Mouse (Mus musculus): ENCODE results near the gene Irgc1. TPM values are rescaled to one million over a fixed set of nuclear protein-coding genes. Genes with fewer than 3 reads are reported as not detected.

The Irgc1 gene
- polyA plus RNA-seq, 1 experiment from 2014 or later, result not detected

- no peaks in the 10 kb centered on the region for H3K9me3 ChIP-seq (ENCODE audit: control insufficient read depth, low read length)
- H3K27me3 ChIP-seq (ENCODE audit: control insufficient read depth, insufficient read depth, low read length), result no peaks in the 10 kb centered on the region
- H3K4me2 ChIP-seq, result no peak overlapping the region
- no peak for ATAC-seq (ENCODE audit: low FRiP score)
- no peaks in the 10 kb centered on the region for H3K36me3 ChIP-seq (ENCODE audit: control insufficient read depth, insufficient read depth, low read length)
- no peak overlapping the region for H3K27ac ChIP-seq (ENCODE audit: low read depth, low read length)
- no peak overlapping the region for H3K4me3 ChIP-seq (ENCODE audit: low read depth, low read length)
- H3K9ac ChIP-seq (ENCODE audit: low read length), result no peak overlapping the region
- WGBS, result 68% methylated on average over 11 of the region's 11 CpGs
- H3K4me1 ChIP-seq (ENCODE audit: control insufficient read depth, insufficient read depth, low read length), result no peaks in the 10 kb centered on the region
- DNase-seq (ENCODE audit: low spot score, missing footprints), result no peak
Observed at GRCm38 (mm10) chr7:24431713-24432112, 20.4 kb downstream of the Irgc1 start.

DNA sequence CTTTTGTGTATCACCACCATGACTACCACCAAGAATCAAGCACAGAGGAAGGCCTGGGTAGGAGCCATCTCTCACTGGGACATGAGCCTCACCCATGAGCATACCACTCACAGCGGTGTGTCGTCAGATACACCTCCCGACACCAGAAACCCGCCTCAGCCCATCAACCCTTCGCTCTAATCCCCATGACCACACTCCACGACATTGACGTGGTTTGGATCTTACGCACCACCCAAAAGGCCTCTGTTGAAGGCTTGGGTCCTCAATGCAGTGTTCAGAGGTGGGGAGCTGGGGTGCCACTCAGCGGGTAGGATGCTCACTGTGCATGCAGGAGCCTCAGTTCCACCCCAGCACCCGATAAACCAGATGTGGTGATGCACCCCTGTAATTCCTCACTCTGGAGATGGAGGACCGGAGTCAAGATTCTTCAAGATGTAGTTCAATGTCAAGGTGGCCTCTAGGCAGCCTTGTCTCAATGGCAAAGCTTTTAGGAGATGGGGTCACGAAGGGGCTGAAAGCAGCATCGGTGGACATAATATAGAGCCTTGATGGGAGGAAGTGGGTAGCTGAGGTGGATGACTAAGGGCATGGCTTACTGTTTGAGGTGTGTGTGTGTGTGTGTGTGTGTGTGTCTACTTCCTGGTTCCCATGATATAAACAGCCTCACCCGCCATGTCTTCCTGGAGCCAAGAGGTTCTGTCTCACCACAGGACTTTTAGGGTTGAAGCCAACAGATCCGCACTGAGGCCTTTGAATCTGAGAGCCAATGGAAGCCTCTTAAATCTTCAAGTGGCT, 21.3 kb downstream of the Irgc1 start:
- Histone ChIP-seq H3K9me3 (ENCODE audit: control insufficient read depth, low read length) (no peaks in the 10 kb centered on the region), H3K4me3 (ENCODE audit: low read depth, low read length) (no peak overlapping the region), H3K27me3 (ENCODE audit: control insufficient read depth, insufficient read depth, low read length) (no peaks in the 10 kb centered on the region), H3K9ac (ENCODE audit: low read length) (no peak overlapping the region), H3K36me3 (ENCODE audit: control insufficient read depth, insufficient read depth, low read length) (no peaks in the 10 kb centered on the region), H3K4me1 (ENCODE audit: control insufficient read depth, insufficient read depth, low read length) (no peaks in the 10 kb centered on the region), H3K4me2 (no peak overlapping the region), H3K27ac (ENCODE audit: low read depth, low read length) (no peak overlapping the region)
- no peak for ATAC-seq (ENCODE audit: low FRiP score)
- peak; percentile 71 for DNase-seq (ENCODE audit: low spot score, missing footprints)
- WGBS, result 94% methylated on average over 15 of the region's 15 CpGs

DNA sequence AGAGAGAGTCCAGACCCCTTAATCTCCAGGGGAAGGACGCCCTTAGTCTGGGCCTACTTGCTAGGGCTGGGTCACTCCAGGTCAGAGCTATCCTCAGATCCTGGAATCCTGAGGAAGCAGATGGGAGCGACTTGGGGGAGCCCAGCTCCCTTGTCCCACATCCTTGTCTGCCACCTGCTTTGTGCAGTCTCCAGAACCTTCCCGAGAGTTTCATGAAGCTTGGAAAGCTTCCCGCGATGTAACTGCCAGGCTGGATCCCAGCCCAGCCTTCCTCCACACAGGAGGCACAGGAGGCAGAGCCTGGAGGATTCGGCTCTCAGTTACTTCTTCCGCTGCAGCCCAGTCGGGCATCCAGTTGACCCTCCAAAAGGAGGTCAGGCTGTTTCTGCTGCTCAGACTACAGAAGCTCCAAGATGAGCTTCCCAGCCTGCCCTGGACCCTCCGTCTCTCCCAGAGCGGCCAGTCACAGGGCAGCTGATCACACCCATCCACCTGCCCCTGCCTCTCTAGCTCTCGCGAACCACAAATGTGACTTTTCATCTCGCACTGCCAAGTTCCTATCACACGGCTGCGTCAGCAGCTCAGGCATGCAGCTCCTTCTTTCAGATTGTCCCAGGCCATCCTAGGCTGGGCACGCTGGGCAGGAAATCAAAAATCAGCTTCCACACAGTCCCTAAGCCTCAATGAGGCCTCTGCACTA, 22.5 kb downstream of the Irgc1 start:
- H3K9ac ChIP-seq (ENCODE audit: low read length), result no peak overlapping the region
- H3K4me3 ChIP-seq (ENCODE audit: low read depth, low read length), result no peak overlapping the region
- no peak overlapping the region for H3K27ac ChIP-seq (ENCODE audit: low read depth, low read length)
- H3K9me3 ChIP-seq (ENCODE audit: control insufficient read depth, low read length), result no peaks in the 10 kb centered on the region
- H3K4me1 ChIP-seq (ENCODE audit: control insufficient read depth, insufficient read depth, low read length), result no peaks in the 10 kb centered on the region
- 75% methylated on average over 16 of the region's 16 CpGs for WGBS
- DNase-seq (ENCODE audit: low spot score, missing footprints), result no peak
- H3K27me3 ChIP-seq (ENCODE audit: control insufficient read depth, insufficient read depth, low read length), result no peaks in the 10 kb centered on the region
- ATAC-seq (ENCODE audit: low FRiP score), result no peak
- H3K36me3 ChIP-seq (ENCODE audit: control insufficient read depth, insufficient read depth, low read length), result no peaks in the 10 kb centered on the region
- no peak overlapping the region for H3K4me2 ChIP-seq

DNA sequence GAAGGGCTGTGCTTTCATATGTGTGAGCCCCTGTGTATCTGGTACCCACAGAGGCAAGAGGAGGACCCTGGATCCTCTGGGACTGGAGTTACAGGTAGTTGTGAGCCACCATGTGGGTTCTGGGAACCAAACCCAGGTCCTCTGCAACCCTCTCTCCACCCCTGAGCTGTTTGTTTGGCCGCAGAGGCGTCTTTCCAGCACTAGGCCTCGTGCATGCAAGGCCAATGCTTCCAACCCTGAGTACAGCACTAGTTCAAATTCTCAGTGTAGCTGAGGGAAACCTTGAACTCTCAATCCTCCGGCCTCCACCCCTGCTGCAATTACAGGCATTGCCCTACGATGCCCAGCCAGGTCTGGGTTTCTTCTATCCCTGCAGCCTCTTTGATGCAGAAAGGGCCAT, 23.4 kb downstream of the Irgc1 start:
- ATAC-seq (ENCODE audit: low FRiP score), result no peak
- WGBS, result 90% methylated on average over 5 of the region's 5 CpGs

DNA sequence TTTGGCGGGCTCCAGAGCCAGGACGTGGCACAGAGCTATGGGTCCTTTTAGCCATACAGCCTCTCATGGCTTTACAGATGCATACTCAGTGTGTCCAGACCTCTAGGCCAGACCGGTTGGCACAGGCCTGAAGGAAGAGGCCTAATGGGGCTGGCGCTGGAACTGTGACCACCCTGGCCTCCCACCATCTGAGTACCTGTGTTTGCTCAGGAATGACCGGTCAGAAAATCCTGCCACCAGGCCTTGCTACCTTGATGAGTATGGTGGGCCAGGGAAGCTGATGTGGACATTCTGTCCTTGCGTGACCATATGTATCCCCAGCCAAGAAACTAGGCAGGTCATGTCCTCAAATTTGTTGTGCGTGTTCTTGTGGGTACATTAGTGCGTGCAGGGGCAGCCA, 24.9 kb downstream of the Irgc1 start:
- Histone ChIP-seq H3K4me3 (ENCODE audit: low read depth, low read length) (no peak overlapping the region), H3K9ac (ENCODE audit: low read length) (no peak overlapping the region), H3K36me3 (ENCODE audit: control insufficient read depth, insufficient read depth, low read length) (no peaks in the 10 kb centered on the region), H3K27me3 (ENCODE audit: control insufficient read depth, insufficient read depth, low read length) (no peaks in the 10 kb centered on the region), H3K9me3 (ENCODE audit: control insufficient read depth, low read length) (no peaks in the 10 kb centered on the region), H3K4me1 (ENCODE audit: control insufficient read depth, insufficient read depth, low read length) (peaks cover 1% of the 10 kb centered on the region; the same call in 1 of the 2 replicates), H3K27ac (ENCODE audit: low read depth, low read length) (no peak overlapping the region), H3K4me2 (no peak overlapping the region)
- ATAC-seq (ENCODE audit: low FRiP score) (no peak), DNase-seq (ENCODE audit: low spot score, missing footprints) (peak; percentile 72)
- 92% methylated on average over 8 of the region's 8 CpGs for WGBS

More for the DNA sequence above, 23.4 kb downstream of the Irgc1 start:
- H3K9me3 ChIP-seq (ENCODE audit: control insufficient read depth, low read length), result no peaks in the 10 kb centered on the region
- no peak for DNase-seq (ENCODE audit: low spot score, missing footprints)
- H3K9ac ChIP-seq (ENCODE audit: low read length), result no peak overlapping the region
- no peaks in the 10 kb centered on the region for H3K36me3 ChIP-seq (ENCODE audit: control insufficient read depth, insufficient read depth, low read length)
- H3K4me3 ChIP-seq (ENCODE audit: low read depth, low read length), result no peak overlapping the region
- no peaks in the 10 kb centered on the region for H3K27me3 ChIP-seq (ENCODE audit: control insufficient read depth, insufficient read depth, low read length)
- no peak overlapping the region for H3K27ac ChIP-seq (ENCODE audit: low read depth, low read length)
- no peak overlapping the region for H3K4me2 ChIP-seq
- no peaks in the 10 kb centered on the region for H3K4me1 ChIP-seq (ENCODE audit: control insufficient read depth, insufficient read depth, low read length)

GRCm38 (mm10) chr7:24425919-24426318, 26.2 kb downstream of the Irgc1 start:
- H3K27ac ChIP-seq (ENCODE audit: low read depth, low read length), result no peak overlapping the region
- ATAC-seq (ENCODE audit: low FRiP score) (no peak), DNase-seq (ENCODE audit: low spot score, missing footprints) (peak; percentile 56)
- H3K27me3 ChIP-seq (ENCODE audit: control insufficient read depth, insufficient read depth, low read length), result no peaks in the 10 kb centered on the region
- H3K36me3 ChIP-seq (ENCODE audit: control insufficient read depth, insufficient read depth, low read length), result no peaks in the 10 kb centered on the region
- H3K4me2 ChIP-seq, result no peak overlapping the region
- H3K9ac ChIP-seq (ENCODE audit: low read length), result no peak overlapping the region
- peaks cover 5% of the 10 kb centered on the region for H3K4me1 ChIP-seq (ENCODE audit: control insufficient read depth, insufficient read depth, low read length)
- H3K9me3 ChIP-seq (ENCODE audit: control insufficient read depth, low read length), result no peaks in the 10 kb centered on the region
- no peak overlapping the region for H3K4me3 ChIP-seq (ENCODE audit: low read depth, low read length)
- whole genome bisulfite sequencing, result 86% methylated on average over 9 of the region's 9 CpGs

- no peak overlapping the region for H3K4me2 ChIP-seq
- no peak for DNase-seq (ENCODE audit: low spot score, missing footprints)
- no peaks in the 10 kb centered on the region for H3K36me3 ChIP-seq (ENCODE audit: control insufficient read depth, insufficient read depth, low read length)
- 88% methylated on average over 12 of the region's 12 CpGs for WGBS
- no peak overlapping the region for H3K27ac ChIP-seq (ENCODE audit: low read depth, low read length)
- H3K4me1 ChIP-seq (ENCODE audit: control insufficient read depth, insufficient read depth, low read length), result peaks cover 14% of the 10 kb centered on the region
- no peak overlapping the region for H3K4me3 ChIP-seq (ENCODE audit: low read depth, low read length)
- ATAC-seq (ENCODE audit: low FRiP score), result no peak
- no peaks in the 10 kb centered on the region for H3K27me3 ChIP-seq (ENCODE audit: control insufficient read depth, insufficient read depth, low read length)
- H3K9me3 ChIP-seq (ENCODE audit: control insufficient read depth, low read length), result no peaks in the 10 kb centered on the region
- H3K9ac ChIP-seq (ENCODE audit: low read length), result no peak overlapping the region
Observed at GRCm38 (mm10) chr7:24423956-24424732, 28.0 kb downstream of the Irgc1 start.

GRCm38 (mm10) chr7:24423107-24423763, 28.9 kb downstream of the Irgc1 start:
- no peaks in the 10 kb centered on the region for H3K27me3 ChIP-seq (ENCODE audit: control insufficient read depth, insufficient read depth, low read length)
- DNase-seq (ENCODE audit: low spot score, missing footprints) (peak; percentile 67), ATAC-seq (ENCODE audit: low FRiP score) (no peak)
- no peak overlapping the region for H3K27ac ChIP-seq (ENCODE audit: low read depth, low read length)
- 90% methylated on average over 15 of the region's 15 CpGs for WGBS
- H3K4me3 ChIP-seq (ENCODE audit: low read depth, low read length), result no peak overlapping the region
- peaks cover 16% of the 10 kb centered on the region for H3K4me1 ChIP-seq (ENCODE audit: control insufficient read depth, insufficient read depth, low read length)
- H3K9me3 ChIP-seq (ENCODE audit: control insufficient read depth, low read length), result no peaks in the 10 kb centered on the region
- H3K9ac ChIP-seq (ENCODE audit: low read length), result no peak overlapping the region
- H3K36me3 ChIP-seq (ENCODE audit: control insufficient read depth, insufficient read depth, low read length), result no peaks in the 10 kb centered on the region
- no peak overlapping the region for H3K4me2 ChIP-seq

Data from midbrain, embryonic 11.5 days (tissue).